22 mouse cellular contexts compared by ENCODE assay signal in the genomic region with DNA sequence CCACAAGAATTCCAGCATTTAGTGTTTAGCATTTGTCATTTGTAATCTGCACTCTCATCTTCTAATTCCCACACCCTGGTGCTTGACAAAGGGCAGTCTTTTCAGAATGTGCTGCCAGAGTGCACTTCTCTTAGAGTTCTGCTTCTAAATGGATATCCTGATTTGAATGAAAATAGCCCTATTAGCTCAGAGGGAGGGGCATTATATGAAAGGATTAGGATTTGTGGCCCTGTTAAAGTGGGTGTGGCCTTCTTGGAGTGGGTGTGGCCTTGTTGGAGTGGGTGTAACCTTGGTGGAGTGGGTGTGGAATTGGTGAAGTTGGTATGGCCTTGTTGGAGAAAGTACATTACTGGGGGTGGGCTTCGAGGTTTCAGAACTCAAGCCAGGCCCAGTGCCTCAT.
A peak's percentile ranks its signal among the peaks of the same experiment; 100 is the strongest.
DNase-seq lines count a peak whose midpoint lies in the region; ATAC-seq and TF ChIP-seq lines count a peak whose summit lies in the region.
"Had no signal": no experiment of that assay in that cellular context is flagged by ENCODE, and none has a peak within 500 bp of the region (broad histone marks: within the 10 kb centered on the region; RNA-seq: fewer than 3 reads in every experiment).

No protein-coding gene starts in this region.

- peak; percentile 45; the same call in 1 of the 2 replicates for ATAC-seq in hindbrain, embryonic 11.5 days (ENCODE audit: low FRiP score)
- no peak for ATAC-seq in hindbrain, embryonic 16.5 days
- no peak for ATAC-seq in kidney, embryonic 14.5 days (ENCODE audit: low FRiP score, low TSS enrichment)
- ATAC-seq in CD4-positive, CD25-positive, alpha-beta regulatory T cell, adult 4 months = no peak
- ATAC-seq: activated CD4-positive, CD25-positive, alpha-beta regulatory T cell, adult 4 months; inflammation-experienced regulatory T-cells, adult 6 months had no signal

- no peak overlapping the region for H3K9ac ChIP-seq in hindbrain, embryonic 11.5 days (ENCODE audit: low read depth, low read length)
- H3K9ac ChIP-seq in hindbrain, embryonic 16.5 days (ENCODE audit: low read depth, low read length) = no peak overlapping the region
- no peak overlapping the region for H3K9ac ChIP-seq in ES-E14 (ENCODE audit: insufficient read depth, low read depth, low read length, poor library complexity, severe bottlenecking)
- no peak overlapping the region for H3K9ac ChIP-seq in kidney, embryonic 14.5 days (ENCODE audit: low read depth, low read length)
- H3K9ac ChIP-seq: hindbrain, embryonic 13.5 days; limb, embryonic 15.5 days; liver, embryonic 14.5 days; lung, embryonic 14.5 days; neural tube, embryonic 12.5 days had no signal

- TF ChIP-seq CTCF in embryonic fibroblast, embryonic 13.5 days (IDR thresholded peaks at IDR 0.05; ENCODE audit: borderline replicate concordance, insufficient read depth, low read length) = no peak

- no peak overlapping the region for H3K27ac ChIP-seq in hindbrain, embryonic 11.5 days (ENCODE audit: low read depth, low read length)
- H3K27ac ChIP-seq in hindbrain, embryonic 16.5 days (ENCODE audit: low read depth, low read length) = no peak overlapping the region
- H3K27ac ChIP-seq in ES-E14 (ENCODE audit: insufficient read depth, low read depth, low read length, poor library complexity, severe bottlenecking) = no peak overlapping the region
- H3K27ac ChIP-seq in embryonic fibroblast, embryonic 13.5 days (ENCODE audit: insufficient read depth, low read length) = peak overlapping the region; percentile 13; the same call in 1 of the 2 replicates
- no peak overlapping the region for H3K27ac ChIP-seq in kidney, embryonic 14.5 days (ENCODE audit: low read depth, low read length)
- H3K27ac ChIP-seq: hindbrain, embryonic 13.5 days; limb, embryonic 15.5 days; liver, embryonic 14.5 days; neural tube, embryonic 12.5 days had no signal

- no peaks in the 10 kb centered on the region for H3K4me1 ChIP-seq in hindbrain, embryonic 11.5 days (replicated peaks; ENCODE audit: control insufficient read depth, insufficient read depth, low read length)
- H3K4me1 ChIP-seq in hindbrain, embryonic 16.5 days (ENCODE audit: control insufficient read depth, insufficient read depth, low read depth, low read length) = no peaks in the 10 kb centered on the region
- H3K4me1 ChIP-seq in ES-E14 (ENCODE audit: control insufficient read depth in 2 of 2, insufficient read depth in 2 of 2, low read length in 2 of 2, poor library complexity in 1 of 2) = no peaks in the 10 kb centered on the region
- H3K4me1 ChIP-seq in embryonic fibroblast, embryonic 13.5 days (ENCODE audit: control insufficient read depth, insufficient read depth, low read length) = no peaks in the 10 kb centered on the region
- H3K4me1 ChIP-seq in kidney, embryonic 14.5 days (ENCODE audit: control insufficient read depth, insufficient read depth, low read length) = no peaks in the 10 kb centered on the region
- H3K4me1 ChIP-seq: hindbrain, embryonic 13.5 days; limb, embryonic 15.5 days; neural tube, embryonic 12.5 days had no signal

- no peak overlapping the region for H3K4me2 ChIP-seq in hindbrain, embryonic 11.5 days (replicated peaks; ENCODE audit: low read depth, low read length)
- H3K4me2 ChIP-seq in hindbrain, embryonic 16.5 days (ENCODE audit: low read length) = no peak overlapping the region
- no peak overlapping the region for H3K4me2 ChIP-seq in kidney, embryonic 14.5 days (replicated peaks; ENCODE audit: low read depth, low read length)
- H3K4me2 ChIP-seq: hindbrain, embryonic 13.5 days; limb, embryonic 15.5 days; lung, embryonic 14.5 days; neural tube, embryonic 12.5 days had no signal

- TF ChIP-seq POLR2A in embryonic fibroblast, embryonic 13.5 days (IDR thresholded peaks at IDR 0.05; ENCODE audit: low read depth, low read length) = no peak

- WGBS in hindbrain, embryonic 11.5 days = 86% methylated on average over 1 of the region's 1 CpGs
- WGBS in hindbrain, embryonic 16.5 days = 92% methylated on average over 1 of the region's 1 CpGs
- WGBS in kidney, embryonic 14.5 days = 87% methylated on average over 1 of the region's 1 CpGs

- H3K4me3 ChIP-seq in hindbrain, embryonic 11.5 days (ENCODE audit: low read depth, low read length) = no peak overlapping the region
- no peak overlapping the region for H3K4me3 ChIP-seq in hindbrain, embryonic 16.5 days (ENCODE audit: low read length)
- H3K4me3 ChIP-seq in ES-E14 (ENCODE audit: insufficient read depth in 1 of 2, low read depth in 1 of 2, low read length in 2 of 2, poor library complexity in 1 of 2, severe bottlenecking in 1 of 2) = no peak overlapping the region
- H3K4me3 ChIP-seq in embryonic fibroblast, embryonic 13.5 days (ENCODE audit: insufficient read depth, low read length) = no peak overlapping the region
- no peak overlapping the region for H3K4me3 ChIP-seq in kidney, embryonic 14.5 days (ENCODE audit: low read length)
- H3K4me3 ChIP-seq: hindbrain, embryonic 13.5 days; limb, embryonic 15.5 days; neural tube, embryonic 12.5 days had no signal

- H3K36me3 ChIP-seq in hindbrain, embryonic 11.5 days (ENCODE audit: control insufficient read depth, insufficient read depth, low read length) = no peaks in the 10 kb centered on the region
- H3K36me3 ChIP-seq in hindbrain, embryonic 16.5 days (ENCODE audit: control insufficient read depth, insufficient read depth, low read length) = no peaks in the 10 kb centered on the region
- no peaks in the 10 kb centered on the region for H3K36me3 ChIP-seq in ES-E14 (ENCODE audit: control insufficient read depth, insufficient read depth, low read length, poor library complexity, severe bottlenecking)
- no peaks in the 10 kb centered on the region for H3K36me3 ChIP-seq in kidney, embryonic 14.5 days (ENCODE audit: control insufficient read depth, insufficient read depth, low read length)
- H3K36me3 ChIP-seq: hindbrain, embryonic 13.5 days; limb, embryonic 15.5 days; neural tube, embryonic 12.5 days had no signal

- H3K9me3 ChIP-seq in hindbrain, embryonic 11.5 days (ENCODE audit: control insufficient read depth, low read length) = no peaks in the 10 kb centered on the region
- H3K9me3 ChIP-seq in hindbrain, embryonic 16.5 days (ENCODE audit: control insufficient read depth, low read length) = no peaks in the 10 kb centered on the region
- H3K9me3 ChIP-seq in ES-E14 (ENCODE audit: control insufficient read depth, insufficient read depth, low read depth, low read length) = no peaks in the 10 kb centered on the region
- H3K9me3 ChIP-seq in kidney, embryonic 14.5 days (ENCODE audit: control insufficient read depth, low read length) = no peaks in the 10 kb centered on the region
- H3K9me3 ChIP-seq: hindbrain, embryonic 13.5 days; limb, embryonic 15.5 days; neural tube, embryonic 12.5 days had no signal

- in situ Hi-C loops in ES-E14 (cut with MboI; ENCODE audit: low sequenced_read_pairs in 2 of 2, unreplicated experiment in 2 of 2) = loop anchor here in 1 of 2 experiments (25.0 kb wide), 1 partner anchor 342 kb away; the partner anchor contains the start of gene Ice1

- H3K27me3 ChIP-seq in hindbrain, embryonic 11.5 days (ENCODE audit: control insufficient read depth, insufficient read depth, low read length) = no peaks in the 10 kb centered on the region
- H3K27me3 ChIP-seq in hindbrain, embryonic 16.5 days (replicated peaks; ENCODE audit: control insufficient read depth, insufficient read depth, low read length) = no peaks in the 10 kb centered on the region
- H3K27me3 ChIP-seq in kidney, embryonic 14.5 days (ENCODE audit: control insufficient read depth, insufficient read depth, low read length) = no peaks in the 10 kb centered on the region
- H3K27me3 ChIP-seq: hindbrain, embryonic 13.5 days; limb, embryonic 15.5 days; neural tube, embryonic 12.5 days had no signal

- peak; percentile 17 for DNase-seq in hindbrain, embryonic 11.5 days (ENCODE audit: low spot score)
- peak; percentile 72 for DNase-seq in ES-CJ7 (ENCODE audit: low read depth, low spot score)
- DNase-seq in ES-E14 (ENCODE audit: low read depth, low spot score) = peak; percentile 59
- DNase-seq: adrenal gland, adult 8-10 months; cerebellum, adult 2 months; cerebellum, postnatal 25 days; gastrocnemius, postnatal 14 days; kidney, adult 18-20 months; kidney, postnatal 10 days; left cerebral cortex, postnatal 4 days; lung, embryonic 14.5 days; thymus, adult 2 months had no signal

TF ChIP-seq in ES-E14, 5 proteins besides CTCF, POLR2A, EP300 and RAD21:
- TF ChIP-seq MAFK (IDR thresholded peaks at IDR 0.05; ENCODE audit: insufficient read depth, low read depth, low read length) (no peak), ZNF384 (IDR thresholded peaks at IDR 0.05; ENCODE audit: low read depth, low read length) (no peak)

Comparison
In these comparisons a context has a peak if more than half of its experiments do, and no peak if none do; other contexts are left out.
1. DNase-seq: peak in every context shown above with its lines; median percentile 72 in ES-CJ7; 59 in ES-E14; 17 in hindbrain, embryonic 11.5 days.